Mouse (Mus musculus) hindbrain, embryonic 12.5 days (tissue): ENCODE data around the gene Tnfrsf25. TPM values are rescaled to one million over a fixed set of nuclear protein-coding genes. Genes with fewer than 3 reads are reported as not detected.

ENCODE experiments used
- ATAC-seq: fragments of 200-750 bp; cut with Nextera tagmentation; 2 replicates; pipeline ENCODE4 v1.8.0; 2017; ENCODE audit warnings: moderate TSS enrichment; ENCODE audit not compliant: low FRiP score
- H3K27ac ChIP-seq: fragments of 300-500 bp; sonication (generic); 2 replicates; pipeline ENCODE4 v1.5.1; 2016; ENCODE audit warnings: mild to moderate bottlenecking
- H3K27me3 ChIP-seq: fragments of 300-500 bp; sonication (generic); 2 replicates; pipeline ENCODE4 v1.6.1; 2016; ENCODE audit warnings: mild to moderate bottlenecking
- H3K36me3 ChIP-seq: fragments of 300-500 bp; sonication (generic); 2 replicates; pipeline ENCODE4 v1.6.1; 2016; ENCODE audit warnings: mild to moderate bottlenecking
- H3K4me1 ChIP-seq: fragments of 300-500 bp; sonication (generic); 2 replicates; pipeline ENCODE4 v1.6.1; 2016
- H3K4me2 ChIP-seq: fragments of 300-500 bp; sonication (generic); replicated peaks from 2 replicates; pipeline ENCODE4 v1.6.1; 2016; ENCODE audit warnings: mild to moderate bottlenecking
- H3K4me3 ChIP-seq: fragments of 300-500 bp; sonication (generic); 2 replicates; pipeline ENCODE4 v1.5.1; 2016; ENCODE audit warnings: mild to moderate bottlenecking
- H3K9ac ChIP-seq: fragments of 300-500 bp; sonication (generic); 2 replicates; pipeline ENCODE4 v1.6.1; 2016; ENCODE audit warnings: mild to moderate bottlenecking, moderate library complexity
- H3K9me3 ChIP-seq: fragments of 300-500 bp; sonication (generic); replicated peaks from 2 replicates; pipeline ENCODE4 v1.6.1; 2016; ENCODE audit warnings: mild to moderate bottlenecking
- WGBS: fragments of 180-500 bp; shearing (Covaris S2); methylation state at CpG from one replicate; pipeline ENCODE4 v1.1.7; 2016; 5-methylcytosine and 5-hydroxymethylcytosine counted together
- polyA plus RNA-seq: library from polyadenylated mRNA; unstranded; fragments of >200 nt; fragmentation: Nextera tagmentation; extraction: Ambion mirVana; gene quantifications from 2 replicates; pipeline ENCODE4 v1.2.1, GENCODE M21; 2016

Gene Tnfrsf25
- polyA plus RNA-seq, 1 experiment from 2014 or later, result 0.74 TPM

DNA sequence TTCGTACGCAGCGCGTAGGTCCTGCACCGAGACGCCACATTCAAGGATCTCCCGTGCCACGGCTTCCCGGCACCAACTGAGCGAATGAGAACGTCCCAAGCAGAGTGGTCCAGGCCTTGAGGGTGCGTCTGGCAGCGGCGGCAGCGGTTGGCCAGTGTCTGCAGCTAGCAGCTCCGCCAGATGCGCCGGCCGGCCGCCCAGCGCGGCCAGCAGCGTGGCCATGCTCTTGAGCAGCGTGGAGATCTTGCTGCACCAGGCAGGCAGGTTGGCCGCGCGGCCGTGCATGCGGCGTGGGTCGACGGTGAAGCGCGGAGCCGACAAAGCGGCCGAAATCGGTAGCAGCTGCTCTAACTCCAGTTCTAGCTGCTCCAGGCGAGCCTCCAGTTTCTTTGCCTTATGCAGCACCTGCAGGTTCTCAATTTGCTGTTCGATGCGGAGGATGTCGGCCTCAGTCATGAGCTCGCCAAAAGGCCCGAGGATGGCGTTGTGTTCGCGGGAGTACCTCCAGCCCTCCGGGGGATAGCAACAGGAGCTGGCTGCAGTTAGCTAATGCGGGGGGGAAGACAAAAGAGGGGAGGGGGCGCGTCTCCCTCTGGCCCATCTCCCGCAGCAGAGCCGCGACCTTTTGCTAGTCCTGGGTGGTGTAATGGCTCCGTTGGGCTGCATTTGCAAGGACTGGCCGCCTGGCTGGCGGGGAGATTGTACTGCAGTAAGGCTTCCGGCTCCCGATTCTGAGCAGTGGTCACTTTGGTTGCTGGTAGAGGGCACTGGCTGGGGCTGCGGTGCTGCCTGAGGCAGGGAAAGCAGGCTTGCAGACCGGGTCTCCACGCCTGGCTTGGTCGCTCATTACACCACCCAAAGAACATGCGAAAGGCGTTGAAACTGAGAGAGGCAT lies 10.5 kb downstream of the Tnfrsf25 start:
- Histone ChIP-seq H3K9ac (0 out of 2 replicates have a peak overlapping the region, but pooled peaks have one; percentile 6), H3K27me3 (peaks cover 100% of the 10 kb centered on the region), H3K4me3 (peak overlapping the region; percentile 23), H3K27ac (no peak overlapping the region), H3K4me1 (peaks cover 26% of the 10 kb centered on the region), H3K9me3 (no peaks in the 10 kb centered on the region), H3K4me2 (peak overlapping the region; percentile 41), H3K36me3 (no peaks in the 10 kb centered on the region)
- WGBS, result 3% methylated on average over 64 of the region's 65 CpGs
- no peak for ATAC-seq

DNA sequence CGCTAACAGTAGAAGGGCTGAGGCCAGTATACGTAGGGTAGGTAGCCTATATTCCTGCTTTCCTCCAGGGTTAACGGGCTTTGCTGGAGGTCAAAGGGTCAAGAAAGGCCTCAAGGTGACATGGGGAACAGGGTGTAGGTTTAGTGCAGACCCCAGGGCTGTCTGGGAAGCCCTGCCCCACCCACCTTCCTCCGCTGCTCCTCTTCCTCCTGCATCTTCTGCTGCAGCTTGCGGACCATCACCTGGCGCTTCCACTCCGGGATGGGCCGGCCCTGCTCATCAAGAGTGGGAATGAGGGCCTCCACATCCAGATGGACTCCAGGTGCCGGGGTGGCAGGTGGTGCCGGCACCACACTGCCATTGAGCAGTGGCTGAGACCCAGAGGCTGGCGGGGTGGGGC lies 12.2 kb downstream of the Tnfrsf25 start:
- H3K4me3 ChIP-seq, result no peak overlapping the region
- ATAC-seq, result no peak
- no peak overlapping the region for H3K27ac ChIP-seq
- no peaks in the 10 kb centered on the region for H3K36me3 ChIP-seq
- no peaks in the 10 kb centered on the region for H3K9me3 ChIP-seq
- H3K4me1 ChIP-seq, result peaks cover 41% of the 10 kb centered on the region
- WGBS, result 82% methylated on average over 11 of the region's 11 CpGs
- H3K27me3 ChIP-seq, result peaks cover 100% of the 10 kb centered on the region
- H3K4me2 ChIP-seq, result no peak overlapping the region
- no peak overlapping the region for H3K9ac ChIP-seq

DNA sequence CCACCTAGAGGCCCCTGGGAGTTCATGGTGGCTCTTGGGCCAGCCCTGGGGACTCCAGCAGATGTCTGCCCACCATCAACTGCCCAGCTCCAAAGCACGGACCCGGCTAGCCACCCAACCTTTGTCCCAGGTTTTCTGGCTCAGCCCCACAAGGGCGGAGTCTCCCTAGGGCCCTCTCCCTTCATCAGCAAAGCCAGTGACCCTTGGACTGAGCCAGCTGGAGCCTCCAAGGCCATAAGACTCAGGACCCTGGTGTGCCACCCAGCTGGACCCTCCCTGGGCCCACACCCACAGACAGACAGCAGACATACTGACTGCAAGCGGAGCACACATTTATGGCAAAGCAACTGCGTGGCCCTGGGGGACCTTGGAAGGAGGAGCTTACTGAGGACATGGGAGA lies 13.1 kb downstream of the Tnfrsf25 start:
- H3K4me2 ChIP-seq, result no peak overlapping the region
- H3K27ac ChIP-seq, result no peak overlapping the region
- no peak overlapping the region for H3K4me3 ChIP-seq
- H3K36me3 ChIP-seq, result no peaks in the 10 kb centered on the region
- H3K27me3 ChIP-seq, result peaks cover 100% of the 10 kb centered on the region
- H3K4me1 ChIP-seq, result peaks cover 42% of the 10 kb centered on the region
- no peaks in the 10 kb centered on the region for H3K9me3 ChIP-seq
- ATAC-seq, result no peak
- WGBS, result 54% methylated on average over 5 of the region's 5 CpGs
- no peak overlapping the region for H3K9ac ChIP-seq

DNA sequence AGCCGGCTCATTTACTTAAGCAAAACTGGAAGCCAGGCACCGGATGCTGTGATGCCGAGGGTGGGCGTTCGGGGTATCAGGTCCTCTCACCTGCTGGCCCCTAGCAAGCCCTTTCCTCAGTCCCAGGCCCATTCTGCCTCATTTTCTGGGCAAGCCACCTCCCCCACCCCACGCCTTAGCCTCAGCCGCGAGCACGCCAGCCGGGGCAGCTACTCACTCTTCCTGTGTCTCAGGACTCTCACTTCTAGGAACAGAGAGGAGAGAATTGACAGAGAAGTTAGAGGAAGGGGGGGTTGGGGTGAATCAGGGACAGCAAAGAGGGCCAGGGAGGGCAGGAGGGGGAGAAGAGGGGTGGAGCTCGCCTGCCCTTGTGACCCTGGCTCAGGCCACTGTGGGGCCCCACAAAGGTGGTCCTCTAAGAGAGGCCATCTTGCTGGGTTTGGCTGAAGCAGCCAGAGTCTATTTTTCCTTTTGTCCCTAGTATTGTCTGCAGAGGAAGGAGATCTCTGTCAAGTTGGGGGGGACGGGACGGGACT lies 13.7 kb downstream of the Tnfrsf25 start:
- no peak overlapping the region for H3K4me3 ChIP-seq
- no peaks in the 10 kb centered on the region for H3K36me3 ChIP-seq
- 19% methylated on average over 13 of the region's 13 CpGs for WGBS
- H3K27me3 ChIP-seq, result peaks cover 100% of the 10 kb centered on the region
- H3K9me3 ChIP-seq, result no peaks in the 10 kb centered on the region
- H3K9ac ChIP-seq, result no peak overlapping the region
- H3K4me2 ChIP-seq, result no peak overlapping the region
- no peak for ATAC-seq
- H3K4me1 ChIP-seq, result peaks cover 42% of the 10 kb centered on the region
- no peak overlapping the region for H3K27ac ChIP-seq

- Histone ChIP-seq H3K4me3 (peak overlapping the region; percentile 29), H3K27ac (no peak overlapping the region), H3K36me3 (no peaks in the 10 kb centered on the region), H3K9ac (peak overlapping the region; percentile 18), H3K9me3 (no peaks in the 10 kb centered on the region), H3K4me2 (peak overlapping the region; percentile 54), H3K4me1 (peaks cover 35% of the 10 kb centered on the region), H3K27me3 (peaks cover 95% of the 10 kb centered on the region)
- peak; percentile 62 for ATAC-seq
- under 1% methylated on average over 77 of the region's 85 CpGs for WGBS
Observed at GRCm38 (mm10) chr4:152130771-152131653, 15.3 kb downstream of the Tnfrsf25 start.

- no peak overlapping the region for H3K9ac ChIP-seq
- peaks cover 30% of the 10 kb centered on the region for H3K4me1 ChIP-seq
- peak overlapping the region; percentile 29 for H3K4me3 ChIP-seq
- no peaks in the 10 kb centered on the region for H3K36me3 ChIP-seq
- H3K27me3 ChIP-seq, result peaks cover 92% of the 10 kb centered on the region
- ATAC-seq, result no peak
- no peak overlapping the region for H3K27ac ChIP-seq
- H3K9me3 ChIP-seq, result no peaks in the 10 kb centered on the region
- WGBS, result 4% methylated on average over 50 of the region's 50 CpGs
- H3K4me2 ChIP-seq, result peak overlapping the region; percentile 54
Observed at GRCm38 (mm10) chr4:152131809-152132771, 16.4 kb downstream of the Tnfrsf25 start.

DNA sequence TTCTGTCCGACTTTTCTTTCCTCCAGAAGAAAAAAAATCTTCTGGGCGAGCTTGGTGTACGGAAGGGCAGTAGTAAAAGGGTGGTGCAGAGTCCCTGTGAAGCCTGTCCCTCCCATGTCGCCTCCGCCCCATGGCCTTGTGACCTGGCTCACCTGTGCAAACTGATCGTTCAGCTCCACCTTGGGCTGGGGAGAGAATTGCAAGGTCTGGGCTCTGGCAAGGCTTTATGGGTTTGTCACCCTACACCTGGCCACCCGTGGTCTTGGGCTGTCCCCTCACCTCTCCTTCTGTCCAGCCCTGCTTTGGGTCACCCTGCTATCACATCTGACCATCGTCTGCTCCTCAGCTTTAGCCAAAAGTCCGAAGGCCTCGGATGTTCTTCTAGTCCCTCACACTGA lies 17.0 kb downstream of the Tnfrsf25 start:
- Histone ChIP-seq H3K27me3 (peaks cover 90% of the 10 kb centered on the region), H3K9ac (no peak overlapping the region), H3K4me2 (no peak overlapping the region), H3K36me3 (no peaks in the 10 kb centered on the region), H3K27ac (no peak overlapping the region), H3K4me1 (peaks cover 30% of the 10 kb centered on the region), H3K4me3 (no peak overlapping the region), H3K9me3 (no peaks in the 10 kb centered on the region)
- ATAC-seq, result no peak
- 19% methylated on average over 10 of the region's 10 CpGs for WGBS

DNA sequence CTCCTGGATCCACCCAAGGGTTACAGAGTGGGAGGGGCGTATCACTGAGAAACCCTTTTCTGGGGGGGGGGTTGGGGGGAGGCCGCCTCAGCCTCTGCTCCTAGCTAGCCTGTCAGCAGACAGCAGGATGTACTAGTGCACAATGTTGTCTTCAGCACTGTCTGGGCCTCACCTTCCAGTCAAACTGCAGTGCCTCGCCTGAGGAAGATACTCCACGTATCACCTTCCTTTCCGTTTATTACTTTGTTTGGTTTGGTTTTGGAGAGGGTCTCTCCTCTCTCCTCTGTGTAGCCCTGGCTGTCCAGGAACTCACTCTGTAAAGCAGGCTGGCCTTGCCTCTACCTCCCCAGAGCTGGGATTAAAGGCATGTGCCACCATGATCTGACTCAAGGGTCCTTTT lies 17.5 kb downstream of the Tnfrsf25 start:
- Histone ChIP-seq H3K27ac (no peak overlapping the region), H3K27me3 (peaks cover 88% of the 10 kb centered on the region), H3K9me3 (no peaks in the 10 kb centered on the region), H3K4me3 (no peak overlapping the region), H3K9ac (no peak overlapping the region), H3K4me1 (peaks cover 30% of the 10 kb centered on the region), H3K4me2 (no peak overlapping the region), H3K36me3 (no peaks in the 10 kb centered on the region)
- ATAC-seq, result no peak
- 61% methylated on average over 5 of the region's 5 CpGs for WGBS

- H3K4me1 ChIP-seq, result peaks cover 38% of the 10 kb centered on the region
- no peak for ATAC-seq
Observed at GRCm38 (mm10) chr4:152134507-152134906, 18.8 kb downstream of the Tnfrsf25 start.

DNA sequence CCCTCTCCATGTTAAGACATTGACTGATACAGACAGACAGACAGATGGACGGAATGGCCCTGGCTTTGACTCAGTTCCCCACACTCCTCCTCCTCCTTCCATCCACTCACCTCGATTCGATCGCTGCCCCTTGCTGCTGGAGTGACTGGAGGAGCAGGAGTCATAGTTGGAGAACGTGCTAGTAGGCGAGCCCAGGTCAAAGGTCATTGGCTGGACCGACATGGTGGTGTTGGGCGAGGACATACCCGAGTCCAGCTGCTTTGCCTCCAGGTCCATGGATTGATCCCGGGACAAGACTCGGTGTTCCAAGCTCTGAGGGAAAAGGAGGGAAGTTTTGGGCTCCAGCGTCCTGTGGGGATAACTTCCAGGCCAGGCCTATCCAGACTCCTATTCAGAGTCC lies 19.6 kb downstream of the Tnfrsf25 start:
- no peak overlapping the region for H3K4me2 ChIP-seq
- no peaks in the 10 kb centered on the region for H3K9me3 ChIP-seq
- H3K9ac ChIP-seq, result no peak overlapping the region
- peaks cover 83% of the 10 kb centered on the region for H3K27me3 ChIP-seq
- WGBS, result 83% methylated on average over 12 of the region's 12 CpGs
- ATAC-seq, result no peak
- H3K36me3 ChIP-seq, result no peaks in the 10 kb centered on the region
- no peak overlapping the region for H3K4me3 ChIP-seq
- peaks cover 37% of the 10 kb centered on the region for H3K4me1 ChIP-seq
- H3K27ac ChIP-seq, result no peak overlapping the region

More at GRCm38 (mm10) chr4:152134507-152134906, 18.8 kb downstream of the Tnfrsf25 start:
- no peak overlapping the region for H3K27ac ChIP-seq
- H3K4me2 ChIP-seq, result no peak overlapping the region
- H3K9me3 ChIP-seq, result no peaks in the 10 kb centered on the region
- H3K4me3 ChIP-seq, result no peak overlapping the region
- no peaks in the 10 kb centered on the region for H3K36me3 ChIP-seq
- no peak overlapping the region for H3K9ac ChIP-seq
- peaks cover 86% of the 10 kb centered on the region for H3K27me3 ChIP-seq

DNA sequence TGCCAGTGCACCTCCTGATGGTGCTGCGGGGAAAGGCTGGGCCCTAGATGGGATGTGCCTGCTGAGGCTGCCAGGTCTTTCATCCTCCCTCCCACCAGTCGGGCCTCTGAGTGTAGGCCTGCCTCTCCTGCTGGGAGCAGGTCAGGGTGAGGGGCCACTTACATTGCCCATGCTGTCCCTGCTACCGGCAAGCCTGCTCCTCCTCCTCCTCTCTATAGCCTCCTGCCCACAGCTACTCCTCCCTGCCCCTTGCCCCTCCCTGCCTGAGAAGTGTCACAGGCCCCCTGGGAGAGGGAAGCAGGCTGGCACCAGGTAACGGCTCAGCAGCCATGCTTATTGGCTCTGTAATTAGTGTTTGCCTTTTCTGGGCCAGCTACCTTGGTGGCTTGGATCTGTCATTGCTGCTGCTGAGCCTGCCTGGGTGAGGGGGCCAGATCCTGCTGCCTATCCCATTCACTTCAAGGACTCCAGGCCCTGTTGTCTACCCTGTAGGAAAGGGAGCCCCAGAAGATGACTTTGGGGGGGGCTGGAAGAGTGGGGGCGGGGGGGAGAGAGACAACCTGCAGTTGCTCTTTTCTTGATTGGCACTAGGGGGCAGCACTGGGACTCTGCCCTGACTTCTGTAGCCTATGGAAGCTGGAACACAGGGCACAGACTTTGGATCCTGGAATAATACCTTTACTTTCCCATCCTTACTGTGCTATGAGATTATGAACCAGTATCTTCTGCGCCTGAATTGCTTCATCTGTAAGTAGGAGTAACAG lies 20.6 kb downstream of the Tnfrsf25 start:
- no peak overlapping the region for H3K27ac ChIP-seq
- H3K27me3 ChIP-seq, result peaks cover 83% of the 10 kb centered on the region
- H3K9ac ChIP-seq, result no peak overlapping the region
- 25% methylated on average over 6 of the region's 6 CpGs for WGBS
- no peaks in the 10 kb centered on the region for H3K9me3 ChIP-seq
- no peak for ATAC-seq
- no peaks in the 10 kb centered on the region for H3K36me3 ChIP-seq
- H3K4me1 ChIP-seq, result peaks cover 28% of the 10 kb centered on the region
- no peak overlapping the region for H3K4me3 ChIP-seq
- no peak overlapping the region for H3K4me2 ChIP-seq
